Mouse (Mus musculus) sigmoid colon, adult 10 weeks (tissue): ENCODE data around the gene Myadm. TPM values are rescaled to one million over a fixed set of nuclear protein-coding genes. Genes with fewer than 3 reads are reported as not detected.

Experiments used
- polyA plus RNA-seq: library from polyadenylated mRNA; stranded (reverse); fragments of 350-450 nt; fragmentation: Illumina TruSeq; extraction: RNeasy Lipid Tissue Mini Kit (QIAGEN cat#74804); gene quantifications from one replicate; pipeline ENCODE4 v1.2.3, GENCODE M21; 2014; ENCODE audit warnings: low read depth, low replicate concordance

Gene Myadm
- 181 TPM for polyA plus RNA-seq

GRCm38 (mm10) chr7:3288976-3289970 is at the start of gene Myadm, which contains the start of gene Prkcg:
Gene Myadm, plus strand, starts transcription at chr7:3289080.
Gene Prkcg, plus strand, starts transcription at chr7:3289179.

GRCm38 (mm10) chr7:3332619-3333521 is 44.0 kb downstream of the Myadm start, which contains the start of gene Cacng7:
Gene Cacng7, plus strand, starts transcription at chr7:3332955.

Other genes with a start within 250 kb of the Myadm start
- gene AU018091, start 119.9 kb upstream of the Myadm start, polyA plus RNA-seq = not detected
- gene Nlrp12, start 39.3 kb upstream of the Myadm start, polyA plus RNA-seq = not detected
- 0.44 TPM for gene Prkcg, start 99 bp downstream of the Myadm start, polyA plus RNA-seq
- gene Cacng7, start 43.9 kb downstream of the Myadm start, polyA plus RNA-seq = 1.1 TPM
- not detected for gene Cacng8, start 101.6 kb downstream of the Myadm start, polyA plus RNA-seq
- 0.22 TPM for gene Cacng6, start 135.1 kb downstream of the Myadm start, polyA plus RNA-seq
- gene Tarm1, start 213.5 kb downstream of the Myadm start, polyA plus RNA-seq = not detected